Mouse (Mus musculus) cerebellum, postnatal 14 days (tissue): ENCODE results near the gene Atrn.
A peak's percentile ranks its signal among the peaks of the same experiment; 100 is the strongest.

Source experiments
- DNase-seq, 2 experiments: peaks; one replicate each; pipeline ENCODE4 v3.0.0; 2021; ENCODE audit warnings: mixed read lengths in 2 of 2

The Atrn gene

DNA sequence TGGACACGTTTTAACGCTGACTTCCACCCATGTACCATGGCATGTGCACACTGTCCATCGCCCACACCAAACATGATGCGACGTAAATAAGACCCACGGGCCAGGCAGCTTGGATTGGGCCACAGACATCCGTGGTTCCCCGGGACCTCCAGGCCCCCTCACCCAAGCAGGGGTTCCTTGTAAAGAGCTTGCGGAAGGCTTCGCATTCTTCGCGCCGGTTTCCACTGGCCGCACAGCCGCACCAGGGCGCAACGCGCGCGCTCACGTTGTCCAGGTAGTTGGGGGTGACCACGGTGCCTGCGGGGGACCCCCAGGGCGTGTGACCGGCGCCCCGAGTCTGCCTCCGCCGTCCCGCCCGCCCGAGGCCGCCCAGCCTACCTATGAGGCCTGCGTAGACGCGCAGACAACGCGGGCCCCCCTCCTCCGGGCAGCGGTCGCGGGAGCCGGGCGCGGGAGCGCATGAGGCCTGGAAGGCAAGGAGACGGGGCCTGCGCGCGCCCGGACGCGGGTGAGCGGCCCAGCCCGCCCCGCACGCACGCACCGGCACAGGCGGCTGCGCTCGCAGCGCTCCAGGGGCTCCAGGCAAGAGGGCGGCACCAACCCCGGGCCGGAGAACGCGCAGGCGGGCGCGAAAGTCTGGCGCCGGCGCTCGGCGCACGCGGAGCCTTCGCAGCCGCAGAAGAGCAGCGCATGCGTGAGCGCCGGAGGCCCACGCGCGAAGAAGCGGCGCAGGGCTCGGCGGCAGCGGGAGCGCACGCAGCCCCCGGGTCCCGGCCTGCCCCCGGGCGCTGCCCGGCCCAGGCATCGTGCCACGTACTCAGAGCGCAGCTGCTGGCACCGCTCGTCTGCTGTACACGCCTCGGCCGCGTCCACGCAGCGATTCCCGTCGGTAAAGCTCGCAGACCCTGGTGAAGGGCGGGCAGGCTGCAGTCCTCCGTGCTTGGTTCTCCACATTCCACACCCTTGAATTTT, 134.8 kb downstream of the Atrn start:
- DNase-seq, result peak; percentile 79 to 83

DNA sequence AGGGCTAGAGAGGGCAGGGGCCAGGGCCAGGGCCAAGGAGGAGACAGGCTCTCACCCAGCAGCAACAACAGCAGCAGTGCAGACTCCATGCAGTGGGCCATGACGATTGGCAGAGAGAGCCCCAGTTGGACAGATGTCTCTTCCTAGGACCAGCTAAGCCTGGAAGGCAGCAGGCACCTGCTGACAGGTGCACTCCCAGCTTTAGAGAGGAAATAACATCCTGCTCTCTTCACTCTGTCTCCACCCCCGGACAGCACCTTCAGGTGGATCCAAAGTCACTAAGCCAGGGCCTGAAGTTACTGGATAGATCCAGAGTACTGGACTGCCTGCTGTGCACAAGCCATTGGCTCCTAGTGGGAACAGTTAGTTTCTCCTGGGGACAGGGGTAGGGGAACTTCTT, 136.7 kb downstream of the Atrn start, which contains the start of gene Gfra4:
Gene Gfra4 (minus strand): TSS at position 101 of the 400 bp plus-strand sequence.
- no peak for DNase-seq

GRCm38 (mm10) chr2:131044354-131044852, 138.1 kb downstream of the Atrn start:
- DNase-seq, result no peak

GRCm38 (mm10) chr2:131044989-131045720, 138.9 kb downstream of the Atrn start:
- peak in 1 of 2 experiments; percentile 43 for DNase-seq

DNA sequence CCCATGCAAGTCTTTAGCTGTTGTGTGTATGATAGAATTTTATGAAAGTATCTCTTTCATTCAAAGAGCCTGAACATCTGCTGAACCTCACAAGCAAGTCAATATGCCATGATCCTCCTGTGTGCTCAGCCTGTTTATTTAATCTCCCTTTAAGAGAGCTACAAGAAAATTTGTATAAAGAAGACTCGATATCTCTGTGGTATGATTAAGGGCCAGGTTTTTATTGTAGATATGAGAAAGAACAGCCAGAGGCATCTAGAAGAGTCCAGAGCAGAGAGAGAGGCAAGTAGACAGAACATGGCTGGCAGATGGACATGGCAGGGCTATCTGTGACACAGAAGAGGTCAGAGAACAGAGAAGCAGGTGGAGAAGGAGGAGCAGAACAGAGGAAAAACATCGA, 139.7 kb downstream of the Atrn start:
- no peak for DNase-seq

DNA sequence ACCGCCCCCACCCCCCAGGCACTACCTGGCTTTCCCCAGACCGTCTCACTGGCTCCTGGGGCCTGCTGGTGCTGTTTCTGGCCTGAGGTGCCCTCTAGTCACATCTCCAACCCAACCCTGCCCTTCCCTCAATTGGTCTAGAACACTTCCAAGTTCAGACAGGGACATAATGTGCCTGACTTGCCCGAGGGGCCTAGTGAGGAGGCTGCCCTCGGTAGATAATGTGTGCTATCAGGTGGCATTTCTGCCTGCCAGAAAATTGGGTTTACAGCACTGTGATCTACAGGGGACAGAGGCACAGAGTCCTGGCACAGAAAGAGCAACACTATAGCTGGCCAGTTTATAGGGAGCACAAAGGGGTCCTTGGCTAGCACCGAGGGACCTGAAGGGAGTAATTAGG, 145.7 kb downstream of the Atrn start:
- no peak for DNase-seq

DNA sequence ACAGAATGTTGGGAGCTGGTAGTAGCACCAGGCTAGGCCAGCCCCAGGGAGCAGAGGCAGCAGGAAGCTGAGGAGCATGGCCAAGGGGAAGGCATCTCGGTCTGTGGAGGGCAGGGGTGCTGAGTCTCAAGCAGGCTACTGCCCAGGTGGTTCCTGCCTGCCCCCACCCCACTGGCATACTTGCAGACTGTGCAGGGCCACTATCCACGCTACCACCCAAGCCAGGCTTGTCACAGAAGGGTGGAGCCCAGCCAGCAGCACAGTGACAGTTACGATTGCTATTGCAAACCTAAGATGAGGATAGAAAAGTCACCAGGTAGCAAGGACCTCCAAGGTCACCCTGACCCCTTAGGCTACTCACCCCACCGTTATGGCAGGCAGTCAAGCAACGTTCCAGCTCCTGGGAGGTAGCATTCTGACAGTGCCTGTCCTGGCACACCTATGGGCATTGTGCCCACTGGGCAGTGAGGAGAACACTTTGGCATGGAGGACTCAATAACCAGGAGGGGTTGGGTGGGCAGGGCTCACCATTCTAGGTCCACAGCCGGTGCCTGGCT, 146.6 kb downstream of the Atrn start:
- DNase-seq, result peak in 1 of 2 experiments; percentile 33

GRCm38 (mm10) chr2:131053851-131054645, 147.8 kb downstream of the Atrn start:
- no peak for DNase-seq

DNA sequence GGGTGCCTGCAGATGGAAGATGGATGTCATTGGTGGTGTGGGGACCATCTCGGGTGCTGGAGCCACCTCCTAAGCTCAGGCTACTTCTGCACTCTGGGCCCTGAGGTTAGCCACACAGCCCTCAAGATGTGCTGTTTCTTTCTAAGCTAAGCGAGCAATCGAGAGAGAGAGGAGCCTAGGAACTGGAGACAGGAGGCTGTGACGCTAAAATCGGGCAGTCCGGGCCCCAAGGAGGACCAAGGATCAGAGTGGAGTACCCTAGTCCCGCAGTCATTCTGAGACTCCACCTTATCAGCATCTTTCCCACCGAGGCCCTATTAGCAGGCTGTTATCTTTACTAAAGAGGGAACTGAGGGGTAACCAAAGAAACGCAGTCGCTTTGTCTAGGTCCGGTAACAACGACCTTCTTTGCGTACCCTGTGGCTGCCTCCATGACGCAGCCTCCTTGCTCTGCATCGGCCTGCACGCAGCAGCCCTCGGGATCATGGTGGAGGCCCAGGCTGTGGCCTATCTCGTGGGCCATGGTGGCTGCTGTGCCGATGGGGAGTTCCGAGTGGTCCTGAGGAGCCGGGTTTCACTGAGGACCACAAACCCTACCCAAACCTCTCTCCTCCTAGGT, 148.5 kb downstream of the Atrn start:
- no peak for DNase-seq

DNA sequence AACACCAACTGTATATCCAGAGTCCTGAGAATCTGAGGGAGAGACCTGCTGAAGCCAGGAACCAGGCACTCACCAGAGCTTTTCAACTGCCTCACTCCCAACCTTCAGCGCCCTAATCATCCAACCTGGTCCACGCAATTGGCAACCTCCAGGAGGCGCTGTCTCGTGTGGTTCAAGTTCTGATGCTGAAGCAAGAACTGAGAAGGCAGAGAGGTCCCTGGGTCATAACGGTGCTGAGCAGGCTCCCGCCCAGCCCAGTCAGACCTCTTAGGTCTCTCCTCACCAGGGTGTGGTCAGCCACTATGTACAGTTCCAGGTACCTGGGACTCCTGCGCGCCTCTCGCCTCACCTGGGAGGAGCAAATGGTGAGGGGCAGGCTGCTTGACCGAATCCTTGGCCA, 149.3 kb downstream of the Atrn start:
- DNase-seq, result peak in 1 of 2 experiments; percentile 76

- DNase-seq, result peak in 1 of 2 experiments; percentile 33
Measured at GRCm38 (mm10) chr2:131056191-131056590, 149.9 kb downstream of the Atrn start.

DNA sequence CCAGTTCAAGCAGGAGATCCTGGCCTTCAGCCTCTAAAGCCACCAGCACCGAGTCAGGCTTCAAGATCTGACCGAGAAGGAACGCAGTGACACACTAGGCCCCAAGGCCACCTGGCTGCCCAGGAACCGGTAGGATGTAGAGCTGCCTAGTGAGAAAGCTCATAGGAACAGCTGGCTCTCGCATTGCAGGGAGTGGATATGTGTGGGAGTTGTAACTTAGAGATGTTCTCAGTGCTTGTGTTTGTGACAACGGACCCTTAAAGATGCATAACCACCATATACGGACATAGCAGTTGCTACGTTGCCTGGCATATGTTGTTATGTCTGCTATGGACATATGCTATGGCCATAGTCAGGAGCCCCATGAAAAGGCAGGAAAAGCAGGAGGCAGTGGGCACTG, 152.4 kb downstream of the Atrn start:
- no peak for DNase-seq

- DNase-seq, result peak in 1 of 2 experiments; percentile 46
Measured at GRCm38 (mm10) chr2:131059377-131059776, 153.1 kb downstream of the Atrn start.

DNA sequence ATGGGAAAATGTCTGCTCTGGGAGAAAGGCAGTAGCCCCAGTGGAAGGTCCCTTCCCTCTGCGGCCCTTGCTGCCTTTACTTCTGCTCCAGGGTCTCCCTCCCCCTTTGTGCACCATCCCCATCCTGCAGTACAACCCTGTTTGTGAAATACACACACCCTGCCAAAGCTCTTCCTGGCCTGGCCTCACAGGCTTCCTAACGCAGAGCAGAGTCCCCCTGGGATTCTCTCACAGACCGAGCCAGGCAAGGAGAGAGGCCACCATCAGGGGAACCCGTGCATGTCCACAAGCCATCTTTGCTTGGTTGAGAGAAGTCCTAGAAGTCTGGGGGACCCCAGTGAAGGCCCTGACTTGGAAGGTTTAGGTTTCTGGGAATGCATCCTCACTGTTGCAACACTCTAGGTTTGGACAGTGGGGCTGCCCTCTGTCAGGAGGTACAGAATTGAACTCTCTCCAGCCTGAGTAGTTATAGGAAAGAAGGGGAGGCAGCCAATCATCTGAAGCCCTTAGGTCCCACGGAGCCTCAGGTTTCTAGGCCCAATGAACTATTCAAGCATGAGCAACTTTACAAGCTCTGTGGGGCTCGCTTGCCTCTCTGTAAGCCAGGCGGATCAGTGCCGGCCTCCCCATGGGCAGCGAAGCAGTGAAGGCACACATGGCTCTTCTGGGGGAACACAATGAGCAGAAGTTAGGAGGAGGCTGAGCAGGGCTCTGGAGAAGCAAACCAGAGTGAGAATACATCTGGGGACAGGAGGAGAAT, 153.7 kb downstream of the Atrn start:
- DNase-seq, result no peak

DNA sequence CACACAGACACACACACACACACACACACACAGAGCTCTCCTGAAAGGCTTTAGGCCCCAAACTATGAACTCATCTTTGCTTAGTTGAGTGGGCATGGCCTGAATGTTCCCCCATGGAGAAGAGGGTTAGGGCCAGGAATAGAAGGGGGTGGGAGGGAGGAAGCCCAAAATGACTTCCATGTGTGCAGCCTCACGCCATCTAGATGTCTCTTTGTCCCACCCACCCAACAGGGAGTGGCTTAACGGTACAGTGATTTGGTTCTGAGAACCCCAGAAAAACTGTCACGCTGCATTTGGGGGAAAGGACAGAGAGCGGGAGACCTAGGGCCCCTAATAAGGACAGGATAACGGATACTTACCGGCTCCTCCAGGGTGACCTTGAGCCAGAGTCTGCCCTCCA, 154.5 kb downstream of the Atrn start:
- DNase-seq, result no peak

DNA sequence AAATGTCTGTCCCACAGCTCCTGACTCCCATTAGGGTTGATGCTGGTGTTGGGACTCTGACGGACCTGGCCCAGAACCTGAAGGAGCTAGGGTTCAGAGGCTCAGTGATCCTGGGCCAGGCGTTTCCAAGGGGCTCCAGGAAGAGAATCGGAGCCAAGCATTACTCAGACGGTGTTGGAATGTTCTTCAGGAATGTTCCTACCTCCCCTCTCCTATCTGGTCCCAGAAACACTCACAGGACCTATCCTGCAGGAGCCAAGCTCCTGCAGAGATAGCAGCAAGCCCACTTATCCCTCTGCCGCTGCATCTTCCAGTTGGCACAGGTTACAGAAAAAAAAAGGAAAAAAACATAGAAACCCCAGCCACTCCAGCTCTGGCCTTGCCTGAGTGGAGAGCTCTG, 155.3 kb downstream of the Atrn start:
- no peak for DNase-seq

GRCm38 (mm10) chr2:131063404-131063864, 157.1 kb downstream of the Atrn start, which contains the start of gene Adam33:
Adam33 (minus strand) TSS chr2:131063814.
- DNase-seq, result no peak

- no peak for DNase-seq
Measured at GRCm38 (mm10) chr2:131066342-131066741, 160.0 kb downstream of the Atrn start.

DNA sequence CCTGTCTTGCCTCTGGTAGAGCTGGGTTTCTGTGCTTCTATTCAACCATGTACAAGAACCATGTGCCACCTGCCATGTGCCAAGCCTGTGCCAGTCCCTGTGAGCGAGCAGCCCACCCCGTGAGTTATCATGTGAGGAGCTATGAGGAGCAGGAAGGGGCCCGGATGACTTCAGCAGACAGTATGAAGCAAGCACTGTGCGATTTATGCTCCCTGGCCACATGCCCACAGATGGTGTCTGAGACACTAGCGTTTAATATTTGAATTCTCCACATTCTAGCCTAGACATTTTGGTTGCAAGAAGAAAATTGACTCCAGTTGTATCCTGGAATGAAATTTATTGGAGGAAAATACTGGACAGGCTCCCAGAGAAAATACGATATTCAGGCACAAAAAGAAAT, 161.2 kb downstream of the Atrn start:
- peak in 1 of 2 experiments; percentile 19 for DNase-seq

DNA sequence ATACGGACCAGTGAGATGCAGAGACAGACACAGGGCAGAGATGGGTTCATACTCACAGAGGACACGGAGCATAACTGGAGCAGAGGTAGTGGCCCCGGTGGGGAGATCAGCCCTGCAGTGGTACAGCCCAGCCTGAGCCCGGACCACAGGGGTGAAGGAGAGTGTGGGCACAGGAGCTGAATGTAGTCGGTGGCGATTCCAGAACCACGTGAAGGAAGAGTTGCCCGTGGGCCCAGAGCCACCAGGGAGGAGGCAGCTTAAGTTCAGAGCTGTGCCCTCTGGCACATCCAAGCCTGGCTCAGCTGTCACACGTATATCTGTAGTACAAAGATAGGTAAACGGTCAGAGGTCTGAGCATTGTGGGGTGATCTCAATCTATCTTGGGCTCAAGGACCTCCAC, 166.2 kb downstream of the Atrn start:
- DNase-seq, result no peak
